Mouse (Mus musculus) forebrain, embryonic 11.5 days (tissue): ENCODE measurements around the gene C2cd2. TPM values are rescaled to one million over a fixed set of nuclear protein-coding genes. Genes with fewer than 3 reads are reported as not detected.

Experiments
- microRNA-seq: library from miRNA; unstranded; fragments of <30 nt; microRNA quantifications from one replicate; pipeline ENCODE4, GENCODE M21; 2016; ENCODE audit not compliant: insufficient number of aligned reads
- polyA plus RNA-seq: library from polyadenylated mRNA; unstranded; fragments of >200 nt; fragmentation: Nextera tagmentation; extraction: Ambion mirVana; gene quantifications from 2 replicates; pipeline ENCODE4 v1.2.1, GENCODE M21; 2014

The C2cd2 gene
- polyA plus RNA-seq, 1 experiment from 2014 or later: 14.7 TPM

Small RNA genes within 50 kb of the gene (microRNA-seq; reads per million reads assigned to microRNA genes)
- not detected for gene Mir6964

Other genes with a start within 250 kb of the C2cd2 start
- gene Ripk4, start 198.8 kb downstream of the C2cd2 start, polyA plus RNA-seq: 1.6 and 1.7 TPM in 2 replicates
- gene Prdm15, start 110.7 kb downstream of the C2cd2 start, polyA plus RNA-seq: 19.0 and 20.0 TPM in 2 replicates
- gene Zbtb21, start within 50 bp of the C2cd2 start, polyA plus RNA-seq: 14.4 and 15.2 TPM in 2 replicates
- 20.0 and 22.7 TPM in 2 replicates for gene B230307C23Rik, start 34.7 kb upstream of the C2cd2 start, polyA plus RNA-seq
- 35.3 and 45.7 TPM in 2 replicates for gene A630089N07Rik, start 119.9 kb upstream of the C2cd2 start, polyA plus RNA-seq